Mouse (Mus musculus): ENCODE measurements around the gene Olfr76. TPM values are rescaled to one million over a fixed set of nuclear protein-coding genes. Genes with fewer than 3 reads are reported as not detected.

The Olfr76 gene
- polyA plus RNA-seq (2012; ENCODE audit: low replicate concordance) = not detected in 2 replicates

GRCm38 (mm10) chr19:12123103-12123502 lies at the start of gene Olfr76:
Olfr76 (minus strand) TSS chr19:12123203.

GRCm38 (mm10) chr19:12170062-12170599 lies 47.1 kb upstream of the Olfr76 start, which contains the start of gene Olfr1555-ps1:
Olfr1555-ps1 (minus strand) TSS chr19:12170112.

GRCm38 (mm10) chr19:12115797-12116196 lies 7.2 kb downstream of the Olfr76 start, which contains the start of gene Olfr1428:
Olfr1428 (minus strand) TSS chr19:12115897.

GRCm38 (mm10) chr19:12103234-12103633 lies 19.8 kb downstream of the Olfr76 start, which contains the start of gene Olfr1427:
Olfr1427 (minus strand) TSS chr19:12103334.

GRCm38 (mm10) chr19:12091913-12092312 lies 31.1 kb downstream of the Olfr76 start, which contains the start of gene Olfr1426:
Olfr1426 (minus strand) TSS chr19:12092013.

GRCm38 (mm10) chr19:12077631-12078030 lies 45.4 kb downstream of the Olfr76 start, which contains the start of gene Olfr1425:
Olfr1425 (minus strand) TSS chr19:12077731.

Other genes with a start within 250 kb of the Olfr76 start
- gene Olfr1419, start 248.1 kb downstream of the Olfr76 start, polyA plus RNA-seq (2012; ENCODE audit: low replicate concordance) = not detected in 2 replicates
- gene Olfr1420, start 236.6 kb downstream of the Olfr76 start, polyA plus RNA-seq (2012; ENCODE audit: low replicate concordance) = not detected in 2 replicates
- 10.1 and 15.0 TPM in 2 replicates for gene Patl1, start 210.8 kb downstream of the Olfr76 start, polyA plus RNA-seq (2012; ENCODE audit: low replicate concordance)
- gene Osbp, start 157.3 kb downstream of the Olfr76 start, polyA plus RNA-seq (2012; ENCODE audit: low replicate concordance) = 7.2 and 10.9 TPM in 2 replicates
- gene Olfr1423, start 81.9 kb downstream of the Olfr76 start, polyA plus RNA-seq (2012; ENCODE audit: low replicate concordance) = 0.02 TPM in 1 of 2 replicates, not detected in the other
- gene Olfr1424, start 60.5 kb downstream of the Olfr76 start, polyA plus RNA-seq (2012; ENCODE audit: low replicate concordance) = not detected in 2 replicates
- 0.20 TPM in 1 of 2 replicates, not detected in the other for gene Olfr1425, start 45.5 kb downstream of the Olfr76 start, polyA plus RNA-seq (2012; ENCODE audit: low replicate concordance)
- not detected in 2 replicates for gene Olfr1426, start 31.2 kb downstream of the Olfr76 start, polyA plus RNA-seq (2012; ENCODE audit: low replicate concordance)
- gene Olfr1427, start 19.9 kb downstream of the Olfr76 start, polyA plus RNA-seq (2012; ENCODE audit: low replicate concordance) = not detected in 2 replicates
- not detected in 2 replicates for gene Olfr1428, start 7.3 kb downstream of the Olfr76 start, polyA plus RNA-seq (2012; ENCODE audit: low replicate concordance)
- gene Olfr1555-ps1, start 46.9 kb upstream of the Olfr76 start, polyA plus RNA-seq (2012; ENCODE audit: low replicate concordance) = not detected in 2 replicates
- gene Olfr1431, start 77.4 kb upstream of the Olfr76 start, polyA plus RNA-seq (2012; ENCODE audit: low replicate concordance) = not detected in 2 replicates
- gene Olfr1432, start 109.4 kb upstream of the Olfr76 start, polyA plus RNA-seq (2012; ENCODE audit: low replicate concordance) = not detected in 2 replicates
- not detected in 2 replicates for gene Olfr262, start 118.5 kb upstream of the Olfr76 start, polyA plus RNA-seq (2012; ENCODE audit: low replicate concordance)
- gene Olfr235, start 137.8 kb upstream of the Olfr76 start, polyA plus RNA-seq (2012; ENCODE audit: low replicate concordance) = not detected in 2 replicates
- gene Olfr1434, start 156.7 kb upstream of the Olfr76 start, polyA plus RNA-seq (2012; ENCODE audit: low replicate concordance) = 0.15 TPM in 1 of 2 replicates, not detected in the other
- not detected in 2 replicates for gene Olfr1436, start 175.9 kb upstream of the Olfr76 start, polyA plus RNA-seq (2012; ENCODE audit: low replicate concordance)
- not detected in 2 replicates for gene Olfr1437, start 201.9 kb upstream of the Olfr76 start, polyA plus RNA-seq (2012; ENCODE audit: low replicate concordance)
- gene Olfr1438-ps1, start 212.7 kb upstream of the Olfr76 start, polyA plus RNA-seq (2012; ENCODE audit: low replicate concordance) = not detected in 2 replicates

All from hematopoietic multipotent progenitor cell, adult 10-12 weeks (in vitro differentiated cells).